Mouse (Mus musculus) lung, postnatal 0 days (tissue): ENCODE results near the gene Mcm3ap.

ENCODE experiments used
- CTCF ChIP-seq: IDR thresholded peaks from 2 replicates; pipeline ENCODE4 v1.5.1; 2016; ENCODE audit warnings: antibody characterized with exemption, mild to moderate bottlenecking
- EP300 ChIP-seq: IDR thresholded peaks from 2 replicates; pipeline ENCODE4 v1.6.1; 2016; ENCODE audit warnings: antibody characterized with exemption, mild to moderate bottlenecking, control low read depth

- no peak for TF ChIP-seq CTCF
- TF ChIP-seq EP300, result no peak
Observed at GRCm38 (mm10) chr10:76448851-76449250, 19.9 kb upstream of the Mcm3ap start, which contains the start of gene 2610028H24Rik.
